Mouse (Mus musculus): ENCODE data around the gene Faf1. TPM values are rescaled to one million over a fixed set of nuclear protein-coding genes. Genes with fewer than 3 reads are reported as not detected.

Gene Faf1
- total and polyA plus RNA-seq, 2 experiments from 2014 or later: 33.3 to 55.2 TPM

DNA sequence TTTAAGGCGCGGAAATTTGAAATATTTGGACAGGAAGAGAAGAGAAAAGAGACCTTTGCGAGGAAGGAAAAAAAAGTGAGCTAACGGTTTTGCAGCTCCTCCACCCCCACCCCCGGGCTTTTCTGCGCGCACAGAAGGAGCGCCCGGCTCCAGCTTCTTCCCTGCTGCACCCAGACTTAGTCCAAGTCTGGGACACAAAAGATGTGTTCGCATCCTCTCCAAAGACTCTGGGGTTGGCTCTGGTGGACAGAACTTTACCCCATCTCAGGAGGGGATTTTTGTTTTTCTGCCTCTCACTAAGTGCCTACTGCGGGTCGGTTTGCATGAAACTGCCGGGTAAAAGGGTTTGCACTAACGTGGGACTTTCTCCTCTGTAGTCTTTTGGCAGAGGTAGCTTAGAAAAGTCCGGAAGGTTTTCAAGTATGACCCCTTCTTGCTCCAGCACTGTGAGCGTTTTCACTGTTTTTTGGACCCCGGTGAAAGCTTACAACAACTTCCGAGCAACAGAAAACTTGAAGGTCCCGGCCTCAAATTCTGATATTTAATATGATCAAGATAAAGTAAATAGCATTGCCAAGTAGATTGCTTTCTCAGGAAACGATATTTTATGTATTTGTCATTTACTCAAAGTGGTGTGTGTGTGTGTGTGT, 18.4 kb upstream of the Faf1 start:
- WGBS: 5% methylated on average over 20 of the region's 20 CpGs
- peaks cover 21% of the 10 kb centered on the region for H3K27me3 ChIP-seq (ENCODE audit: insufficient read depth, low read length)

DNA sequence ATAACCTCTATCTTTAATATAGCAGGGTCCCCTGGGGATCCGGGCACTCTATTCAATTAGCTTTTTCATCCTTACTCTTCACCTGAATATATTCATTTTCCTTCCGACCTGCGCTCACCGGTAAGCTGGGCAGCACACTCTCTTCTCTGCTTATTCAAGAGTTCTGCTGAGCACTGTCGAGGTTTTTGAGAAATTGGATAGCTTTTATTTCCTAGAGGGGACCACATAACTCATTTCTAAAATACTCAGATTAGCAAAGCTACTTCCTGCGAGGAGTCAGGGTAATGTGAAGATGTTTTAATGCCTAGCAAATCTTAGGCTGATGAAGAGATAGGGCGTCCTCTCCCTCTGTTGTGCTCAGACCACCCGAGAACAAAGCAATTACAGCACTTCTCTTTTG, 17.6 kb upstream of the Faf1 start:
- Histone ChIP-seq H3K4me1 (ENCODE audit: insufficient read depth) (no peaks in the 10 kb centered on the region), H3K27me3 (ENCODE audit: insufficient read depth, low read length) (peaks cover 21% of the 10 kb centered on the region), H3K9ac (no peak overlapping the region), H3K4me2 (ENCODE audit: low read depth) (no peak overlapping the region), H3K4me3 (ENCODE audit: low read depth, low read length) (no peak overlapping the region), H3K36me3 (ENCODE audit: insufficient read depth) (no peaks in the 10 kb centered on the region), H3K9me3 (ENCODE audit: low read length) (no peaks in the 10 kb centered on the region), H3K27ac (ENCODE audit: low read depth, low read length) (no peak overlapping the region)
- TF ChIP-seq CTCF (IDR thresholded peaks at IDR 0.05; ENCODE audit: low read depth): no peak
- no peak for DNase-seq
- no peak for ATAC-seq
- WGBS: 38% methylated on average over 8 of the region's 8 CpGs

More for the DNA sequence above, 18.4 kb upstream of the Faf1 start:
- DNase-seq (peak; percentile 45), ATAC-seq (peak; percentile 40; the same call in 1 of the 2 replicates)
- Histone ChIP-seq H3K27ac (ENCODE audit: low read depth, low read length) (no peak overlapping the region), H3K9me3 (ENCODE audit: low read length) (no peaks in the 10 kb centered on the region), H3K4me3 (ENCODE audit: low read depth, low read length) (peak overlapping the region; percentile 41), H3K9ac (0 out of 2 replicates have a peak overlapping the region, but pooled peaks have one; percentile 19), H3K4me1 (ENCODE audit: insufficient read depth) (no peaks in the 10 kb centered on the region), H3K36me3 (ENCODE audit: insufficient read depth) (no peaks in the 10 kb centered on the region), H3K4me2 (ENCODE audit: low read depth) (peak overlapping the region; percentile 94)
- TF ChIP-seq CTCF (IDR thresholded peaks at IDR 0.05; ENCODE audit: low read depth): no peak

DNA sequence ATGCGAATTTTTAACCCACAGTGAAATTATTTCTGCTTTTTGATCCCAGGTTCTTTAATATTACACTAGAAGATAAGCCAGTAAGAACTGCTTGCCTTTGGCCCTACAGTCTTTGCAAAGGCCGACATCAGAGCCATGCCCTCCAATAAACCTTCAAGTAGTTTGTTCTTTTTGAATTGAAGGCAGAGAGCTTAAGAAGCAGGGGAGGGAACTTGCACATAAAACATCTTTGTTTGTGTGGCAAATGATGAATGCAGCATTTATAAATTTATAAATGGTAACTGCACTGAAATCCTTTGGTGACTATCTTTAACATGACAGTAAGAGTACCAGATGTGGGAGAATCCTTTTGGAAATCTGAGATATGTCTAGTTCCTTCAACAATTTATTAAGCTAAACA, 16.8 kb upstream of the Faf1 start:
- no peaks in the 10 kb centered on the region for H3K4me1 ChIP-seq (ENCODE audit: insufficient read depth)
- H3K9ac ChIP-seq: no peak overlapping the region
- H3K9me3 ChIP-seq (ENCODE audit: low read length): no peaks in the 10 kb centered on the region
- peaks cover 21% of the 10 kb centered on the region for H3K27me3 ChIP-seq (ENCODE audit: insufficient read depth, low read length)
- 60% methylated on average over 2 of the region's 2 CpGs for WGBS
- H3K4me3 ChIP-seq (ENCODE audit: low read depth, low read length): no peak overlapping the region
- H3K36me3 ChIP-seq (ENCODE audit: insufficient read depth): no peaks in the 10 kb centered on the region
- no peak for TF ChIP-seq CTCF (IDR thresholded peaks at IDR 0.05; ENCODE audit: low read depth)
- H3K27ac ChIP-seq (ENCODE audit: low read depth, low read length): no peak overlapping the region
- H3K4me2 ChIP-seq (ENCODE audit: low read depth): no peak overlapping the region
- ATAC-seq (no peak), DNase-seq (no peak)

GRCm38 (mm10) chr4:109660568-109660967, 15.8 kb upstream of the Faf1 start:
- Histone ChIP-seq H3K27ac (ENCODE audit: low read depth, low read length) (no peak overlapping the region), H3K4me3 (ENCODE audit: low read depth, low read length) (no peak overlapping the region), H3K9me3 (ENCODE audit: low read length) (no peaks in the 10 kb centered on the region), H3K4me2 (ENCODE audit: low read depth) (no peak overlapping the region), H3K4me1 (ENCODE audit: insufficient read depth) (peaks cover 7% of the 10 kb centered on the region; the same call in 1 of the 2 replicates), H3K9ac (no peak overlapping the region), H3K36me3 (ENCODE audit: insufficient read depth) (no peaks in the 10 kb centered on the region), H3K27me3 (ENCODE audit: insufficient read depth, low read length) (peaks cover 18% of the 10 kb centered on the region)
- 74% methylated on average over 3 of the region's 3 CpGs for WGBS
- ATAC-seq (no peak), DNase-seq (no peak)
- TF ChIP-seq CTCF (IDR thresholded peaks at IDR 0.05; ENCODE audit: low read depth): no peak

- ATAC-seq (no peak), DNase-seq (no peak)
- 46% methylated on average over 5 of the region's 5 CpGs for whole genome bisulfite sequencing
- Histone ChIP-seq H3K36me3 (ENCODE audit: insufficient read depth) (no peaks in the 10 kb centered on the region), H3K4me1 (ENCODE audit: insufficient read depth) (peaks cover 7% of the 10 kb centered on the region; the same call in 1 of the 2 replicates), H3K9me3 (ENCODE audit: low read length) (no peaks in the 10 kb centered on the region), H3K27ac (ENCODE audit: low read depth, low read length) (no peak overlapping the region), H3K9ac (no peak overlapping the region), H3K4me3 (ENCODE audit: low read depth, low read length) (no peak overlapping the region), H3K4me2 (ENCODE audit: low read depth) (no peak overlapping the region), H3K27me3 (ENCODE audit: insufficient read depth, low read length) (peaks cover 13% of the 10 kb centered on the region)
- no peak for TF ChIP-seq CTCF (IDR thresholded peaks at IDR 0.05; ENCODE audit: low read depth)
These were observed 15.2 kb upstream of the Faf1 start for GRCm38 (mm10) chr4:109661183-109661582.

DNA sequence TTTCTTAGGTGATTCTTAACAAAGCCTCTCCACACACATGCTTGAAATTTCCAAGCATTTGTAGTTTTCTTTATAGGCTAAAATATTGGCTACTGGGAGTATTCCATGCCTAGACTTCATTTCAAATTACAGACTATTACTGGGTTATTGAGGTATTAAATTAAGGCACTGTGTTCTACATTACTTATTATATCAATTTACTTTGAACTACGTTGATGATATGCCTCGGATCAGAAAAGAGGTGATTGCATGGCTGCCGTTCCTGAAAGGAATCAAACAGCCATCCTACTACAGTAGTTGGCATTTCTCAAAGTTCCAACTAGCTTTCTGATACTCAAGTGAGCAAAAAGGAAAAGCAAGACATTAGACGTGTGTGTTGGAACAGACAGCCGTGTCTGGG, 14.1 kb upstream of the Faf1 start:
- H3K4me2 ChIP-seq (ENCODE audit: low read depth): no peak overlapping the region
- DNase-seq: no peak
- peaks cover 7% of the 10 kb centered on the region; the same call in 1 of the 2 replicates for H3K4me1 ChIP-seq (ENCODE audit: insufficient read depth)
- H3K36me3 ChIP-seq (ENCODE audit: insufficient read depth): no peaks in the 10 kb centered on the region
- H3K27me3 ChIP-seq (ENCODE audit: insufficient read depth, low read length): peaks cover 10% of the 10 kb centered on the region
- WGBS: 38% methylated on average over 5 of the region's 5 CpGs
- H3K27ac ChIP-seq (ENCODE audit: low read depth, low read length): no peak overlapping the region
- no peak overlapping the region for H3K4me3 ChIP-seq (ENCODE audit: low read depth, low read length)
- TF ChIP-seq CTCF (IDR thresholded peaks at IDR 0.05; ENCODE audit: low read depth): no peak
- ATAC-seq: no peak
- H3K9ac ChIP-seq: no peak overlapping the region
- H3K9me3 ChIP-seq (ENCODE audit: low read length): no peaks in the 10 kb centered on the region

- Histone ChIP-seq H3K9me3 (ENCODE audit: low read length) (no peaks in the 10 kb centered on the region), H3K4me1 (ENCODE audit: insufficient read depth) (peaks cover 7% of the 10 kb centered on the region; the same call in 1 of the 2 replicates), H3K4me2 (ENCODE audit: low read depth) (peak overlapping the region; percentile 97), H3K4me3 (ENCODE audit: low read depth, low read length) (0 out of 2 replicates have a peak overlapping the region, but pooled peaks have one; percentile 62), H3K27ac (ENCODE audit: low read depth, low read length) (no peak overlapping the region), H3K36me3 (ENCODE audit: insufficient read depth) (no peaks in the 10 kb centered on the region), H3K9ac (no peak overlapping the region), H3K27me3 (ENCODE audit: insufficient read depth, low read length) (peaks cover 4% of the 10 kb centered on the region)
- ATAC-seq (no peak), DNase-seq (no peak)
- 14% methylated on average over 5 of the region's 5 CpGs for WGBS
- TF ChIP-seq CTCF (IDR thresholded peaks at IDR 0.05; ENCODE audit: low read depth): no peak
These were observed 12.3 kb upstream of the Faf1 start for GRCm38 (mm10) chr4:109664091-109664490.

All from forebrain, postnatal 0 days (tissue).